Mouse (Mus musculus) heart, postnatal 14 days (tissue): ENCODE measurements around the gene Ccdc78. TPM values are rescaled to one million over a fixed set of nuclear protein-coding genes. Genes with fewer than 3 reads are reported as not detected.
A peak's percentile ranks its signal among the peaks of the same experiment; 100 is the strongest.
"Not testable (repeated sequence)": the region's sequence is repeated elsewhere in the genome, so short reads cannot be mapped to it uniquely, and the experiment has no call there.

Experiments
- DNase-seq, 2 experiments: peaks; one replicate each; pipeline ENCODE4 v3.0.0; 2021 to 2022
- intact Hi-C: fragments of 180-260 bp; cut with DNase I; formaldehyde crosslinking; loops from one replicate; pipeline ENCODE4 v1.15.1; 2025
- total RNA-seq, 2 experiments: library from RNA; stranded (reverse); gene quantifications; 2 replicates each; pipeline ENCODE4 v1.2.3; 2021

Gene Ccdc78
- total RNA-seq, 2 experiments from 2014 or later = 0.17 TPM; not detected in 1

DNA sequence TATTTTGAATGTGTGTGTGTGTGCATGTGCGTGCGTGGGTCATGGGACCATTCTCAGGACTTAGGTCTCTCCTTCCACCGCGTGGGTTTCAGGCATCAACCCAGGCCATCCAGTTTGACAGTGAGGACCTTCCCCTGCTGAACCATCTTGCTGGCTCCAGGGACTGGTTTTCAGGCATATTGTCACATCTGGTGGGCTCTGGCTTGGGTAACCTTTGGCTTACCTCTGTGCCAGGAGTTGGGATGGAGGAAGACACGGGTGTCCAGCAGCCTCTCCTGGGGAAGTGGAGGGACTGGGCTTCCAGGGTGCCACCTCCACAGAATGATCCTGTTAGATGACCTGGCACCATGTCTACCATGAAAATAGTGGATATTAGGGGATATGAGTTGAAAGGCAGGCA is 8.4 kb upstream of the Ccdc78 start:
- intact Hi-C loops = no loop called here
- no peak for DNase-seq

DNA sequence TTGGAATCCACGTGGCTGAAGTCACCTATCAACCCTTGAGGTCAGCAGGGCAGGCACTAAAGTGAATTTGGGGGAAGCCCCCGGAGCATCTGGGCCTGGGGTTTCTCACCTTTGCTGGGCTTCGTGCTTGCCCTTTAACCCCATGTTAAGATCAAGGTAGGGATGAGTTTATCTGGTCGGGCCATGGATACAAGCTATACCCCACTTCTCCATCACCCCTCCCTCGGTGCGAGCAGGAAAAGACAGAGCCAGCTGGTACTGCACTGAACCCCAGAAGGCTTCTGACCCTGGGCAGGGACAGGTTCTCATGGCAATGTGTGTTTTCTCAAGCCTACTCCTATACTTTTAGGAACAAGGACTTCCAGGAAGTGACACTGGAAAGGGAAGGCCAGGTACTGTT is 5.0 kb upstream of the Ccdc78 start:
- no peak for DNase-seq
- intact Hi-C loops = no loop called here

DNA sequence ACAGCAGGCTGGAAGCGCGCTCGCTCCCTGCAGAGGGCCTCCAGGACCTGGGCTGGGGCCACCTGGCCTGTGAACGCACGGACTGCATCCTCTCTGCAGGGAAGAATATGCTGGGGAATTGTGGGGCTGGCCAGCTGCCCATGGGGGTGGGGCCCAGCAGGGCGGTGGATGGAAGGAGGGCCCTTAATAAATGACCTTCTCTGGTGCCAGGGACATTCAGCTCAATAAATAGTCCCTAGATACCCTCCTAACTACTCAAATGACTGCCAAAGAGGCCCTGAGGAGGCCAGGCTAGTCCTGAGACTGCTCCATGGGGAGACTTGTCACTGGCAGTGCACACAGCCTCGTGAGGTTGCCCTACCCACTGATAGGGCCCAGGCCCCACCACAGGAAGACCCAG is 3.3 kb upstream of the Ccdc78 start:
- intact Hi-C loops = no loop called here
- peak; percentile 57 to 69 for DNase-seq

DNA sequence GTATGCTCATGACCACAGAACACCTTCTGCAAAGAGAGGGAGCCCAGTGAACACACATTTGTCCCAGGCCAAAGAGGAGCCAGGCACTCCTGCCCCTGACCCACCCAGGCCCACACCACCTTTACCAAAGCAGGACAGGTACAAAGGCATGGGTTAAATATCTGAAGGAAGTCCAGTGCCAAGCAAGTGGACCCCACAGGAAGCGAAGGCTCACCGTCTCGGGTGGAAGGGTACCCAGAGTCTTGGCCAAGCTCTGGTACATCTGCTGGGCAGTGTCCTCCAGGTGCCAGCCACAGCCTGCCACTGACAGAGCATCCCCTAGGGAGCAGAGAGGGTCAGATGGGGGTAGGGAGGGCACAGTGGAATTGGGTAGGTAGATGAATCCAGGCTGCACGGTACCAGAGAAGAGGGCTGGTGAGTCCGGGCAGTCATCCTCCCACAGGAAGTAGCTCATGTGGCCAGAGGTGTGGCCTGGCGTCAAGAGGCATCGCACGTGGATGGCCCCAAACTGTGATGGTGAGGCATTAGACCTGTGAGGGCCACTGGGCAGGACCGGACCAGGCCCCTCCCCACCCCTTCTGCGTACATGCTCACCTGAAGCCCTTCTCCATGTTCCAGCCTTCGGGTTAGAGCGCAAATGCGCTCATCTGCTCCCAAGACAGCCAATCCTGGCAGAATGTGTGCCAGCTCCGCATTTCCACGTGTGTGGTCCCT is 2.4 kb upstream of the Ccdc78 start:
- DNase-seq = no peak
- intact Hi-C loops = no loop called here

DNA sequence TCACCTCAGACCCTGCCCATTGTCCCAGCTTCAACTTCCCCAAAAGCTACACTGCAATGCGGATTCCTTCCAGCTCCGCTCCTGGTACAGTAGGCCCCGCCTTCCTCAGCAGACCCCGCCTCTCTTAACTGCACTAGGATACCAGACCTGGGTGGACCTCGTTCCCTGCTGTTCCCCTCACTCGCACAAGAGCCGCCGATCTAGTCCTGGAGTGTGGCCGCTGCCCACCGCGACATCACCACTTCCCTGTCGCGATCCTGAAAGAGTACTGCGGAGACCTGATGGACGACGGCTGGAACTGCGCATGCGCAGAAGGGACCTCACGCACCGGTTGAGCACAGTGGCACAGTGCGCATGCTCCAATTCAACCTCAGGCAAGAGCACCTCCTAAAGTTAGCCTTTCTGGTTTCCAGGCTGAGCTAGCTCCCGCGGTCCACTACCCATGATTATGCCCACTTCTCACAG is 1.1 kb upstream of the Ccdc78 start, which contains the start of gene Haghl:
Gene Haghl, minus strand, starts transcription at position 393 of the 465 bp plus-strand sequence.
- peak; percentile 95 to 96 for DNase-seq
- intact Hi-C loops = no loop called here

DNA sequence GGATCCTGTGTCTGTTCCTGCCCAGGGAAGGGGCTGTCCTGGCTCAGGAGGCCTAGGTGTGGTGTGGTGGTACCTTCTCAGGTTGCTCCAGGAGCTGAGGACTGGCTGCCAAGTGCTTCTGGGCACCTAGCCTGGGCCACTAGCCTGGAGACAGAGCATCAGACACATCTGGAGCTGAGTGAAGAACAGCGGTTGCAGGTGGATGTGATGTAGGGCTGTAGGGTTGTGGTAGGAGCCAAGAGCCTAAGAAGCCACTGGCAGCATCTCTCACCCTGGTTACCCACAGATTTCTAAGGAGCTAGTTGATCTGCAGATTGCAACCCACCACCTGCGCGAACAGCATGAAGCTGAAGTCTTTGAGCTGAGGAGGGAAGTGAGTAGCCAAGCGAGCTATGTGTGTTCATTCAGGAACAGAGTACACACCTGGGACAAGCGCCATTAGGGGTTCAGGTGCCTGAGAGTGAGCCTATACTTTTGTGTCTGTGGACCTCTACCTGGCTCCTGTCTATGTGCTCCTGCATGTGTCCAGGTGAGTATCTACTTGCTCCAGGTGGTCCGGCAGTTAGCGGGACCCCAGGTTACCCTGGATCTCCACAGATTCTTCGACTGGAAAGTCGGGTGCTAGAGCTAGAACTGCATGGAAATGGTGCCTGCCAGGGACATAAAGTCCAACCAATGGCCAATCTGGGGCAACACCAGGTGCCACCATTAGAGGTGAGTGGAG is 563 bp downstream of the Ccdc78 start:
- no peak for DNase-seq
- intact Hi-C loops = no loop called here

DNA sequence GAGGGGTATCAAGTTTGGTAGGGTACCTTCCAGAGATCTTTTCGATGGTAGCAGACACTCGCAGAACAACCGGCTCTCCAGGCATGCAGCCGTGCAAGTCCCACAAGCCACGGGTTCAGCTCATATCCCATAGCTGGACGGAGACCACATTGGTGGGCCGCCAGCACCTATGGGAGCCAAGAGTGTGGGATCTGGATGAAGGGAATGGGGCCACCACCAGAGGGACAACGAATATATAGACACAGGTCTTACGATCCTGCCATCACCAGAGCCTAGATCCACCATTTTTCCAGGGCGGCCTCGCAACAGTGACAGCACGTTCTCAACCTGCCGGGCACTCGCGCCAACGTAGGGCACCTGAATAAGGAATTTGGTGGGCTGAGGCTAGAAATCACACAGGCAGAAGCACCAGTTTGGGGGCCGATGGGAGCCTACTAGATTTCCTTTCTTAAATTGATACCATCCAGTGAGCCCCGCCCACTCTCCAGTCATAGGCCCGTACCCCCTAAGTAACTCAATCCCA is 5.0 kb downstream of the Ccdc78 start:
- no peak for DNase-seq
- intact Hi-C loops = no loop called here

DNA sequence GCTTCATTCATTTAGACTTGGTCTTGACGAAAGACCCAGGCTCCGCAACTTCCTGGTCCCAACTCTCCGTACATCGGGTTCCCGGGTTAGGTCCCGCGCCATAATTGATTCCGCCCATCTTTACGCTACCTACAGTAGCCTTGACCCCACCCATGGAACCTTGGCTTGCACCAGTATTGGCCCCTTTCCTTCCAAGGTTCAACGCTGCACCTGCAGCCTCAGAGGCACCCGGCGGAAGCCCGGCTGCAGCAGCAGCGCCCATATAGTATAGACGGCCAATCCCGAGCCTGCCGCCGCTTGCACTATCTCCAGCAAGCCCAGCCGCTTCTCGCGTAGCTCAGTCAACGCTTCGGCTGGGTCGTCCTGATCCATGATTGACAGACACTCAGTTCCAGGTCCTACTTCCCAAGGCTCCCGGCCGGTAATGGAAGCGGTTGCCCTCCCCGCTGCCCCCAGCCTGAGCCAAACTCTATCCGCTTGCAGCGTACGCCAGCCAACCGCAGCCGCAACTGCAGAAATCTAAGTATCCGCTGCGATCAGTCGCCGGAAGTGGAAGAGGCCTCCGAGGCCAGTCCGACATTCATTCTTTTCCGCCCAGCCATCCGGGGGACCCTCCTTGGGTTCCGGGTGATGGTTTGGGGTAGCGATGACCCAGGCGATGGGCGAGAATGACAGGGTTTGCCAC is 5.6 kb downstream of the Ccdc78 start:
- intact Hi-C loops = no loop called here

DNA sequence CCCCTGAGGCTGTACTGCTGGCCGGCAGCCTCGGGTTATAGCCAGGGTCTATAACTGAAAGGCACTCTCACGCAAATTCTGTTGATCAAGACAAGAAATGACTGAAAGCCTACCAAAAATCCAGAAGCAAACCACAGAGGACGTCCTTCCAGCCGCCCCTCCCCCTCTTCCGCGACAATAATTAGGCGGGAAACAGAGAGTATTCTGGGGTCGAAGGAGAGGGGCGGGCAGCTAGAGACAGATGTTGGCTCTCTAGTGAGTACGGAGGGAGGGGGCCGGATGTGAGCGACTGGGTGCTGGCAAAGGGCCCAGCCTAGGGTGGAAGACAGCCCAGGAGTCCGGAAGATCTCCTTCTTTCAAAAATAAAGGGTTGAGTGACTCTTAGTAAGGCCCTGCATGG is 6.2 kb downstream of the Ccdc78 start, which contains the start of gene Fam173a:
Gene Fam173a, minus strand, starts transcription at position 287 of the 400 bp plus-strand sequence.
- peak; percentile 84 to 85 for DNase-seq
- intact Hi-C loops = no loop called here

More for the DNA sequence above, 5.6 kb downstream of the Ccdc78 start:
- peak; percentile 84 to 90 for DNase-seq

DNA sequence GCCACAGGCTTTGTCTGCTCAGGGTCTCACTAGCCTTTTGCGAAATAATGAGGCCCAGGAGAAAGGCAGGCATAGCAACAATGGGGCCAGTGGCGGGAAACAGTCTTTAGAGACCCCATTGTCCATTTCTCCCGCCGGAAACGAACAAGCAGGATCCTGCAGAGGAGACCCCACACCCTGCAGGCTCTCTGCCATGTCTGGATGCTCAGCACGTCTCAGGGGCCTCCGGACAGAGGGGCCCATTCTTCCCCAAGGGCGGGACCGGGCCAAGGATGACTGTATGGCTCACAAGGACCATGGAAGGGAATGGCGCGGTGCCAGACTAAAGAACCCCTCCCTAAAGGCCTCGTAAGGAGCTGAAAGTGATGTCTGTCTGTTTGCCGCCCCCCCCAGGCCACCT is 7.8 kb downstream of the Ccdc78 start:
- DNase-seq = no peak
- intact Hi-C loops = no loop called here

DNA sequence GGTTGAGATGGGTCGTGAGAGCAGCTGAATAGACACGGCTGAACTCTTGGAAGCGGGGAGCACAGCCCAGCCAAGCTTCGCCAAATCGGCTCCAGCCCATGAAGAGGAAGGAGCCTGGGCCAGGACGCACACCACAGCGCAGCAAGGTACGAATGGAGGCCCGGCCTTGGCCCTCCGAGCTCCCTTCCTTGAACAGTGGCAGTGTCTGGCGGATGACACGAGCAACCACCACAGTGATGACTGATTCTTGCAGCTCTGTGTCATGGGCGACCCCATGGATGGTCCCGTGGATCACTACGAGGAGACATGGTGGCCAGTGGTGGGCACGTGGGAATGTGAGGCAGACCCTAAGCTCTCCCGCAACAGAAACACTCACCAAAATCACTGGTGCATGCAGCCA is 8.6 kb downstream of the Ccdc78 start:
- intact Hi-C loops = no loop called here

DNA sequence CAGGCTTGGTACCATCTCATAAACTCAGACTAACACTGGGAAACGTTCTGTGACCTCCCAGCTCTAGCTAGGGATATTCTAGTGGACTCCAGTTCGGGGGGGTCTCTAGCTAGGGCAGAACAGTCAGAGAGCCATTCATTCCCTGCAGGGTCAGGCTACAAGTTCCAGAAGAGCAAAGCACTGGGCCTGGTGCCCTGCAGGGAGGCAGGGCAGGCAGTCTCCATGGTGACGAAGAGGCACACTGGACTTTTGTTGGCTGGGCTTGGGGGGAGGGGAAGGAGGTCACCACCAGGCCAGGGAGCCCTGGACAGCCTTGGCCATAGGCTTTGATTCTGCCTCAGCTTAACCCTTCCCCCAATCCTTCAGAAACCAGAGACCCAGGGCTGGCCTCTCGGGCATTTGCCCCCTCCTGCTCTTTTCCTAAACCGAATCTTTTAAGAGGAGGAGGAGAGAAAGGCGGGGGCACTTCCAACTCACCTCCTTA is 9.3 kb downstream of the Ccdc78 start, which contains the start of gene AC134908.4:
Gene AC134908.4, minus strand, starts transcription at position 51 of the 484 bp plus-strand sequence.
- no peak for DNase-seq
- intact Hi-C loops = no loop called here

More for the DNA sequence above, 8.6 kb downstream of the Ccdc78 start:
- DNase-seq = no peak

DNA sequence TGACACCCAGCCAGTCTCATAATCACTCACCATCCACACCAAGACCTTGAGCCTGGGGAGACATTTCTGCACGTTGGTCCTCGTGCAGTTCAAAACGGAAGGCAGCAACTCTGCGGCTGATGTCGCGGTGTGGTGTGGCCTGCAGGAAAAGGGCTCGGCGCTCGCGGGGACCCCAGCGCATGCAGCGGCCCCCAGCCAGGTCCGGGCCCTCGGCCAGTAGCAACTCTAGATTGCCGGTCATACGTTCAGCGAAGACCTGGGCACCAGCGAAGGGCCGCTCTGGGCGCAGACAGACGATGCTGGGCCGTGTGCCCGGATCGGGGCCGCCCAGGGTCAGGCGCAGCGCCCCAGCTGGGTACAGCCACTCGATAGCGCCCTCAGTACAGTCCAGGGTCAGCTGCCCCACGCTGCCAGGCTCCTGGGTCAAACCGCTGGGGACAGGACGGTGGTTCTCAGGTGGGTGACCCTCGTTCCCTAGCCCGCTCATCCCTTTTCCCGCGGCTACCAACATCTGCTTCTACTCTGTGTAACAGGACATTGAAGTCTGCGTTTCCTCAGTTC is 9.9 kb downstream of the Ccdc78 start:
- peak; percentile 61 to 68 for DNase-seq
- intact Hi-C loops = no loop called here

DNA sequence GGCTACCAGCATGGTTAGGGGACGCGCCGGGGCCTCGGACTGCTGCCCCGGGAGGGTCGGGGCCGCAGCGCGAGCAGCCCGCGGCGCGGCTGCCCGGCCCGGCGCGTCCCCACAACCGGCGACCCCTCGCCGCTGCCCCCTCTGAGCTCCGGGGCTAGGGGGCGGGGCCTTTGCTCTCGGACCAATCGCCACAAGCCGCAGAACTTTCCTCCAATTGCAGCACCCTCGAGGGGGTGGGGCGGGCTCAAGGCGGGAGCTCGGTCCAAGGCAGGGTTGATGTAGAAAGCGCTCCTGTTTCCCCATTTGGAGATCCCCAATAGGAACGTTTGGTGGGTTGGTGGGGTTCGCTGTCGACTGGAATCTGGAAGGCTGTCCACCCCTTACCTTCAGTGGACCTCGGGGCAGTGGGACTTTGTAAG is 10.6 kb downstream of the Ccdc78 start, which contains the start of gene Metrn:
Gene Metrn, minus strand, starts transcription at position 186 of the 419 bp plus-strand sequence.
- peak; percentile 90 to 91 for DNase-seq
- intact Hi-C loops = no loop called here

DNA sequence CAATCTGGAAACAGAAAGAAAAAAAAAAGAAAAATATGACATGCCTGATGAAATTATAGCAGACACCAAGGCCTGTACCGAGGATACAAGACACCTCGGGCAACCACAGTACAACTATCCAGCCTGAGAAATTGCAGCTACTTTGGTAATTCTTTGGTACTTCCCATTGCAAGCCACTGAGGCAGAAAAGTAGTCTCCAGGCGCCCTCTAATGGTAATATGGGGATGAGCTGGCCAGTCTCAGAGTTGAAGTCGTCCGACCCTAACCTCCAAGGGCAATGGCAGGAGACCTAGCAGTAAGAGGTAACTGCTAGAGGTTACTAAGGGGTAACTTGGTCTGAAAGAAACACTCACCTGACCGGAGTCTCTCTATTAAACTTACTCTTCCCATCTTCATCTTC is 14.6 kb downstream of the Ccdc78 start:
- peak; percentile 60 to 78 for DNase-seq
- intact Hi-C loops = loop anchor here (1.0 to 5.0 kb wide), 3 partner anchors 28 to 224 kb away; partner anchors contain the start of genes Lmf1 and Narfl

DNA sequence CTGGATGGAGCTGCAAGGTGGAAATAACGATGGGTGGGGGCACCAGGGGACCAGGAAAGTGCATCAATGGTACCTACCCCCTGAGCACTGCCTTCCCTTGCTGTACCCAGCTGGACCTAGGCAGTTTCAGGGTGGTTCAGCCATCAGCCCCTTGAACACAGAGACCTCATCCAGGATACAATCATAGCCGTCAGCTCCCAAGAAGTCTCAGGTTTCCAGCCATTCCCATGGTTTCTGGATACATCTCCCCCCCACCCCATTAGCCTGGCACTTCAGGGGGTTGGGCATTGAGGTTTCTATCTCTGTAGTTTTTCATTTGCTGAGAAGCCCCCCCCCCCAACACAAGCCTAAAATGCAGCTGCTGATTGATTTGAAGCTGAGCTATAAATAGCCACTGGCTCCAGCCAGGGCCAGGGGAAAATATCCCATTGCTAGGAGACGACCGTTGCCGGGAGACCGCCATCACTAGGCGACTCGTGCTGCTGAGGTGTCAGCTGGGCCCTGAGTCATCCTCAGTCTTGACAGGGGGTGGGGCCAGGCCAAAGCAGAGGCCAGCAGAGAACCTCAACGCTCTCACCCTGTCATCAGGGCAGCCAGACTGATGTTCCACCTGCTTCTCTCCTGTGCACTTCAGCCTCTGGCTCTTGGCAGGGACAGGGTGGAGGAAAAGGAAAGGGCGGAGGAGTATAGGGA is 16.6 kb downstream of the Ccdc78 start:
- intact Hi-C loops = loop anchor here (5.0 kb wide), 1 partner anchor 226 kb away; the partner anchor contains the start of gene Lmf1
- peak; percentile 51 to 74 for DNase-seq

DNA sequence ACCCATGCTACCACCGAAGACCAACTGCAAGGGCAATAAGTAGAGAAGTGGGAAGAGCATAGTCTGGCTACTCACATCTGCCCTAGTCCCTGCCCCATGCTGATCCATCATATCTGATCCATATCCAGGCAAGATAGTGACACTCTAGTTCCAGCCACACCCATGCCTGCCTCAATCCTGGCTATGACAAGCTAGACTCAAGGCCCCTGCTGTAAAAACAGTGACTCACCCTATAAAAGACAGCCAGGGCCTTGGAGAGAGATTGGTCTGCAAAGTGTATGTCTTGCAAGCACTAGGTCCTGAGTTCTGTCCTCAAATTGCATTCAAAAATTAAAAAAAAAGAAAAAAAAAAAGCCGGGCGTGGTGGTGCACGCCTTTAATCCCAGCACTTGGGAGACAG is 20.1 kb downstream of the Ccdc78 start:
- DNase-seq = no peak
- intact Hi-C loops = no loop called here

DNA sequence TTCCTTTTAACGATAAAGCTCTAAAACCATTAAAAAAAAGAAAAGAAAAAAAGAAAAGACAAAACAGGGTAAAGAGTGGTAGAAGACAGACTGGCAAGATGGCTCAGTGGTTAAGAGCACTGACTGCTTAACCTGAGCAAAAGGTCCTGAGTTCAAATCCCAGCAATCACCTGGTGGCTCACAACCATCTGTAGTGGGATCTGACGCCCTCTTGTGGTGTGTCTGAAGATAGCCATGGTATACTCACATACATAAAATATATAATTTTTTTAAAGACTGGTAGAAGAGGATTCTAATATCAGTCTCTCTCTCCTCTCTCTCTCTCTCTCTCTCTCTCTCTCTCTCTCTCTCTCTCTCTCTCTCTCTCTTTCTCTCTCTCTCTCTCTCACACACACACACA is 21.1 kb downstream of the Ccdc78 start:
- intact Hi-C loops = not testable (repeated sequence)

DNA sequence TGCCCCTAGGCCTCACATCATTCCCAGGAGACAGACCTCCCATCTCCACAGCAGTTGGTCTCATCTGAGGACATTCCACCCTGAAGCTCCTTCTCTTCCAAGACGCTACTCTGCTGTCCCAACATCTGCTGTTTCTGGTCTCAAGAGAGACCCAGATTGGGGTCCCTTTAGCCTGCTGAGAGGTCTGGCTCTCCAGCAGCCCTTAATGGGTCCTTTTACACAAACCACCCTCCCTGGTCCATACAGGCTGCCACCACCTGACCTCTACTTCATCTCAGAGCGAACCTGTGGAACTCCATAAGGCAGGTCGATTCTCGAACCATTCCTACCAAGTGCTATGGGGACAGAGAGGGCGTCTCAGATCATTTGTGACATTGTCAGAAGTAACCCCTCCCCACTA is 21.6 kb downstream of the Ccdc78 start:
- no peak for DNase-seq
- intact Hi-C loops = no loop called here

More for the DNA sequence above, 21.1 kb downstream of the Ccdc78 start:
- DNase-seq = not testable (repeated sequence)
